Mouse (Mus musculus): ENCODE results near the gene Trip6.

Gene Trip6

GRCm38 (mm10) chr5:137263897-137264720 lies 50.1 kb downstream of the Trip6 start:
- DNase-seq, result no peak

Measured in cerebellum, adult 11-12 months (tissue).